Mouse (Mus musculus) lung, postnatal 0 days (tissue): ENCODE measurements around the gene Lce1h. TPM values are rescaled to one million over a fixed set of nuclear protein-coding genes. Genes with fewer than 3 reads are reported as not detected.

Experiments
- ATAC-seq: fragments of 200-750 bp; cut with Nextera tagmentation; 2 replicates; pipeline ENCODE4 v1.8.0; 2017; ENCODE audit warnings: moderate library complexity
- DNase-seq: peaks from one replicate; pipeline ENCODE4 v3.0.0-alpha.2; 2016; ENCODE audit warnings: low spot score
- H3K27ac ChIP-seq: fragments of 300-500 bp; sonication (generic); 2 replicates; pipeline ENCODE4 v1.5.1; 2014; ENCODE audit warnings: antibody characterized with exemption, mild to moderate bottlenecking, low read length, mixed read lengths
- H3K27me3 ChIP-seq: fragments of 300-500 bp; sonication (generic); replicated peaks from 2 replicates; pipeline ENCODE4 v1.6.1; 2014; ENCODE audit warnings: low read length, mixed read lengths; ENCODE audit not compliant: insufficient read depth
- H3K36me3 ChIP-seq: fragments of 300-500 bp; sonication (generic); 2 replicates; pipeline ENCODE4 v1.6.1; 2014; ENCODE audit warnings: low read length, mixed read lengths; ENCODE audit not compliant: insufficient read depth
- H3K4me1 ChIP-seq: fragments of 300-500 bp; sonication (generic); 2 replicates; pipeline ENCODE4 v1.6.1; 2014; ENCODE audit warnings: antibody characterized with exemption, low read depth, low read length, mixed read lengths; ENCODE audit not compliant: insufficient read depth
- H3K4me2 ChIP-seq: fragments of 300-500 bp; sonication (generic); replicated peaks from 2 replicates; pipeline ENCODE4 v1.6.1; 2014; ENCODE audit warnings: low read depth, mild to moderate bottlenecking, low read length, moderate library complexity, mixed read lengths
- H3K4me3 ChIP-seq: fragments of 300-500 bp; sonication (generic); 2 replicates; pipeline ENCODE4 v1.5.1; 2014; ENCODE audit warnings: low read depth, low read length
- H3K9ac ChIP-seq: fragments of 300-500 bp; sonication (generic); replicated peaks from 2 replicates; pipeline ENCODE4 v1.6.1; 2014; ENCODE audit warnings: low read depth, mild to moderate bottlenecking
- H3K9me3 ChIP-seq: fragments of 300-500 bp; sonication (generic); 2 replicates; pipeline ENCODE4 v1.6.1; 2016; ENCODE audit warnings: low read length, mixed read lengths
- CTCF ChIP-seq: IDR thresholded peaks from 2 replicates; pipeline ENCODE4 v1.5.1; 2016; ENCODE audit warnings: antibody characterized with exemption, mild to moderate bottlenecking
- EP300 ChIP-seq: IDR thresholded peaks from 2 replicates; pipeline ENCODE4 v1.6.1; 2016; ENCODE audit warnings: antibody characterized with exemption, mild to moderate bottlenecking, control low read depth
- WGBS: fragments of 180-500 bp; shearing (Covaris S2); extraction: QIAGEN DNeasy Blood & Tissue Kit; methylation state at CpG from one replicate; pipeline ENCODE4 v1.1.7; 2014; 5-methylcytosine and 5-hydroxymethylcytosine counted together
- polyA plus RNA-seq: library from polyadenylated mRNA; unstranded; fragments of >200 nt; fragmentation: Nextera tagmentation; extraction: Ambion mirVana; gene quantifications from 2 replicates; pipeline ENCODE4 v1.2.1, GENCODE M21; 2015

Lce1h gene
- polyA plus RNA-seq, 1 experiment from 2014 or later = not detected

DNA sequence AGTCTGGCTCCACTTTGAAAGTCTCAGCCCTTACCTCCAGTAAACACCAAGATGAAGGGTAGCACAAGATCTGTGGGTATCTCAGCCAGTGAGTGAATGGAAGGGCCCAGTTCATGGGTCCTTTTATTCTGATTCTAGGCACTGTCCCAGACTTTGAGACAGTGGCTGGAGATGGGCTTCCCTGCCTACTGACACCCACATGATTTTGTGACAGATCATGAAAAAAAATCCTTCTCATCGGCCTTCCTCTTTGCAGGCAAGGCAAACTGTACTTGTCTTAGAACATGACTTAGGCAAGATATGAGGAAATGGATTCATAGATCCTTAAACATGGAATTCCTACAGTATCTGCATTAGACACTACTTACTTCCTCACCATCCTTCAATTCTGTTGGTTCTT, 25.9 kb downstream of the Lce1h start, which contains the start of gene Gm38119:
Gene Gm38119, minus strand, starts transcription at position 101 of the 400 bp plus-strand sequence.
- no peak for DNase-seq
- H3K27me3 ChIP-seq = no peaks in the 10 kb centered on the region
- no peak within 1 kb of the TSS for H3K4me3 ChIP-seq
- ATAC-seq = no peak
- no peak within 1 kb of the TSS for H3K27ac ChIP-seq
- no peak within 1 kb of the TSS for H3K9ac ChIP-seq
- H3K4me2 ChIP-seq = no peak within 1 kb of the TSS
- WGBS = 64% methylated on average over 1 of the region's 1 CpGs
- H3K4me1 ChIP-seq = no peaks in the 10 kb centered on the region
- H3K36me3 ChIP-seq = no peaks in the 10 kb centered on the region
- H3K9me3 ChIP-seq = no peaks in the 10 kb centered on the region
- TF ChIP-seq EP300 (no peak), CTCF (no peak)

DNA sequence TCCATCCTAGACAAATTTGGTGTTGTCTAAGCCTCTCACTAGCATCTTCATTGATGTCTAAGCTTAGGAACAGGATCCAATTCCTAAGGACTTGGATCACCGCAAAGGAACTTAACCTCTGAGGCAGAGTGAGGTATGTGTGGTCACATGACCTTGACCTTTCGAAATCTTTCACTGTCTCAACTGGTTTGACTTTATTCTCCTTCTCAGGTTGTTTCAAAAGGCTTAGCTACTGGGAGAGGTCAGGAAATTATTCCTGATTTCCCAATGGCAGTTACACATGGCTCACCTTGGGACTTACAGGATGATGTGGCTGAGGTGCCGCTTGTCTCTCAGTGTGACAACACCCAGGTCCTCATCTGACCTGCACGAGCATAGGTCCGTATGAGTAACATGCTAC, 42.2 kb downstream of the Lce1h start:
- TF ChIP-seq EP300 = no peak
- no peak for TF ChIP-seq CTCF
- H3K9ac ChIP-seq = no peak overlapping the region
- no peak for DNase-seq
- H3K27ac ChIP-seq = no peak overlapping the region
- no peak for ATAC-seq
- H3K4me2 ChIP-seq = no peak overlapping the region
- WGBS = 74% methylated on average over 5 of the region's 5 CpGs
- H3K4me1 ChIP-seq = no peaks in the 10 kb centered on the region
- H3K36me3 ChIP-seq = no peaks in the 10 kb centered on the region
- H3K9me3 ChIP-seq = no peaks in the 10 kb centered on the region
- no peak overlapping the region for H3K4me3 ChIP-seq
- H3K27me3 ChIP-seq = no peaks in the 10 kb centered on the region

DNA sequence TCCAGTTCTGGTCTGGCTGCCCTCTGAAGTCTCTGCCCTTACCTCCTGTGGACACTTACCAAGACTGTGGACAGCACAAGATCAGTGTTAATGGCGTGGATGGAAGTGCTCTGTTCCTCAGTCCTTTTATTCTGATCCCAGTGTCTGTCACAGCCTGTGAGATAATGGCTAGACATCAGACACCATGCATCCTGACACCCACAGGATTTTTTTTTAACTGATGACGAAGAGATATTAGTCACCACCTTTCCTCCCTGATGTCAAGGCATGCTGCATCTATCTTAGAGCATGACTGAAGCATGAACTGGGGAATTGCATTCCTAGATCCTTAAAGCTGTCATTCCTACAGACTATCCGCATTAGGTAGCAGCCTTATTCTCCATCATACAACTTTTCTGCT, 44.6 kb downstream of the Lce1h start, which contains the start of gene Lce1f:
Gene Lce1f, minus strand, starts transcription at position 101 of the 400 bp plus-strand sequence.
- Histone ChIP-seq H3K36me3 (no peaks in the 10 kb centered on the region), H3K4me2 (no peak within 1 kb of the TSS), H3K4me1 (no peaks in the 10 kb centered on the region), H3K4me3 (no peak within 1 kb of the TSS), H3K9me3 (no peaks in the 10 kb centered on the region), H3K27ac (no peak within 1 kb of the TSS), H3K27me3 (no peaks in the 10 kb centered on the region), H3K9ac (no peak within 1 kb of the TSS)
- TF ChIP-seq EP300 (no peak), CTCF (no peak)
- ATAC-seq = no peak
- 67% methylated on average over 3 of the region's 3 CpGs for WGBS
- no peak for DNase-seq

DNA sequence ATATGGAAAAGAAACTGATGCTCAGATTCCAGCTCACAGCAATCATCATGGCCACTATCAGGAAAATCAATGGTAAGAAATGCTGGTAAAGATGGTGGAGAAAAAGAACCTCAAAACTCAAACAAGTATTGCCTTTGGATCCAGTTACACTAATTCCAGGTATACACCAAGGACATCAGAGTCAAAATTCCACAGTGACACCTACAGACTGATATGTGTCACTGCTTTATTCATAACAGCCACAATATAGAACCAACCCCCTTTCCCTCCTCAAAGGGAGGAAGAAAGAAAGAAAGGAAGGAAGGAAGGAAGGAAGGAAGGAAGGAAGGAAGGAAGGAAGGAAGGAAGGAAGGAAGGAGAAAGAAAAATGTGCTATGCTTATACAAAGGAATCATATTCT, 49.7 kb downstream of the Lce1h start:
- TF ChIP-seq CTCF = peak; percentile 24; the same call in 1 of the 2 replicates
- no peak for TF ChIP-seq EP300
- Histone ChIP-seq H3K4me2 (no peak overlapping the region), H3K36me3 (no peaks in the 10 kb centered on the region), H3K9me3 (no peaks in the 10 kb centered on the region), H3K4me3 (no peak overlapping the region), H3K4me1 (no peaks in the 10 kb centered on the region), H3K27me3 (no peaks in the 10 kb centered on the region), H3K27ac (no peak overlapping the region), H3K9ac (no peak overlapping the region)
- ATAC-seq = no peak
- no peak for DNase-seq

Other genes with a start within 250 kb of the Lce1h start
- not detected in 2 replicates for gene 2310046K23Rik, start 230.6 kb downstream of the Lce1h start, polyA plus RNA-seq
- 2.2 and 3.4 TPM in 2 replicates for gene Ivl, start 191.3 kb downstream of the Lce1h start, polyA plus RNA-seq
- not detected in 2 replicates for gene Smcp, start 176.1 kb downstream of the Lce1h start, polyA plus RNA-seq
- not detected in 2 replicates for gene 2210017I01Rik, start 157.6 kb downstream of the Lce1h start, polyA plus RNA-seq
- gene Lce6a, start 143.4 kb downstream of the Lce1h start, polyA plus RNA-seq = not detected in 2 replicates
- 0.27 TPM in 1 of 2 replicates, not detected in the other for gene Lce1a1, start 116.8 kb downstream of the Lce1h start, polyA plus RNA-seq
- not detected in 2 replicates for gene Lce1b, start 108.1 kb downstream of the Lce1h start, polyA plus RNA-seq
- not detected in 2 replicates for gene Lce1a2, start 94.8 kb downstream of the Lce1h start, polyA plus RNA-seq
- gene Lce1c, start 85.8 kb downstream of the Lce1h start, polyA plus RNA-seq = not detected in 2 replicates
- not detected in 2 replicates for gene Lce1d, start 77.9 kb downstream of the Lce1h start, polyA plus RNA-seq
- gene Lce1e, start 56.0 kb downstream of the Lce1h start, polyA plus RNA-seq = not detected in 2 replicates
- not detected in 2 replicates for gene Lce1f, start 44.7 kb downstream of the Lce1h start, polyA plus RNA-seq
- gene Gm38119, start 26.0 kb downstream of the Lce1h start, polyA plus RNA-seq = not detected in 2 replicates
- gene Lce1g, start 12.7 kb downstream of the Lce1h start, polyA plus RNA-seq = not detected in 2 replicates
- gene Lce1i, start 13.8 kb upstream of the Lce1h start, polyA plus RNA-seq = not detected in 2 replicates
- gene Lce1j, start 25.4 kb upstream of the Lce1h start, polyA plus RNA-seq = not detected in 2 replicates
- not detected in 2 replicates for gene Lce1k, start 42.8 kb upstream of the Lce1h start, polyA plus RNA-seq
- not detected in 2 replicates for gene Kprp, start 62.2 kb upstream of the Lce1h start, polyA plus RNA-seq
- gene Lce1l, start 86.2 kb upstream of the Lce1h start, polyA plus RNA-seq = not detected in 2 replicates
- gene 2310050C09Rik, start 105.2 kb upstream of the Lce1h start, polyA plus RNA-seq = not detected in 2 replicates
- gene Lce3a, start 161.2 kb upstream of the Lce1h start, polyA plus RNA-seq = not detected in 2 replicates
- gene Lce3b, start 167.9 kb upstream of the Lce1h start, polyA plus RNA-seq = not detected in 2 replicates
- gene Lce3c, start 179.4 kb upstream of the Lce1h start, polyA plus RNA-seq = not detected in 2 replicates
- gene Lce3d, start 192.3 kb upstream of the Lce1h start, polyA plus RNA-seq = not detected in 2 replicates
- not detected in 2 replicates for gene Lce3e, start 202.0 kb upstream of the Lce1h start, polyA plus RNA-seq
- not detected in 2 replicates for gene Lce3f, start 227.2 kb upstream of the Lce1h start, polyA plus RNA-seq